Mouse (Mus musculus) ES-E14 (cell line): ENCODE data around the gene Foxp1.

Experiments
- CHD2 ChIP-seq: IDR thresholded peaks from 2 replicates; pipeline ENCODE4 v1.6.1; 2014; ENCODE audit warnings: mild to moderate bottlenecking, low read depth, low read length, inconsistent platforms
- HCFC1 ChIP-seq: IDR thresholded peaks from 2 replicates; pipeline ENCODE4 v1.6.1; 2012; ENCODE audit warnings: low read length, inconsistent platforms, borderline replicate concordance; ENCODE audit not compliant: insufficient read depth
- MAFK ChIP-seq: IDR thresholded peaks from 2 replicates; pipeline ENCODE4 v1.6.1; 2014; ENCODE audit warnings: mild to moderate bottlenecking, low read depth, low read length, inconsistent platforms; ENCODE audit not compliant: insufficient read depth
- ZC3H11A ChIP-seq: IDR thresholded peaks from 2 replicates; pipeline ENCODE4 v1.6.1; 2012; ENCODE audit warnings: low read depth, mild to moderate bottlenecking, inconsistent platforms, low read length, borderline replicate concordance
- ZNF384 ChIP-seq: IDR thresholded peaks from 2 replicates; pipeline ENCODE4 v1.6.1; 2012; ENCODE audit warnings: low read depth, low read length, inconsistent platforms

DNA sequence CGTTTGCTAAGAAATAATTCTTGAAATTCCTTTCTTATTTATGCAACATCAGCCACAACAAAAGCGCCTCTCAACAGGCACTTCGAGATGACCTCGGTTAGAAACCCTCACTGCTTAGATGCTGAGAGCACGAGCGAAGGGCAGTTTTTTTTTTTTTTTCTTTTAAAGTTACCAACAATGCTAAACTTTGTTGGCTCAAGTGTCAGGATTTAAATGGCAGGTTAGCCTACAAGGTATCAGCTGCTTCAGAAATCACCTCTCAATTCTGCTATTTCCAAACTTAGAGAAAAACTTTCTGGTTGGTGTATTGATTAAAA is 493.6 kb downstream of the Foxp1 start:
- TF ChIP-seq HCFC1, result no peak
- no peak for TF ChIP-seq MAFK
- TF ChIP-seq ZC3H11A, result no peak
- no peak for TF ChIP-seq CHD2
- TF ChIP-seq ZNF384, result peak; percentile 95
